Mouse (Mus musculus) limb, embryonic 10.5 days (tissue): ENCODE data around the gene Cib4. TPM values are rescaled to one million over a fixed set of nuclear protein-coding genes. Genes with fewer than 3 reads are reported as not detected.
A peak's percentile ranks its signal among the peaks of the same experiment; 100 is the strongest.

Source experiments
- DNase-seq: peaks from one replicate; pipeline ENCODE4 v3.0.0-alpha.2; 2017; ENCODE audit warnings: low spot score
- H3K27ac ChIP-seq: fragments of 300-500 bp; sonication (generic); 2 replicates; pipeline ENCODE4 v1.5.1; 2016; ENCODE audit warnings: mild to moderate bottlenecking
- H3K27me3 ChIP-seq: fragments of 300-500 bp; sonication (generic); 2 replicates; pipeline ENCODE4 v1.6.1; 2016; ENCODE audit warnings: low read depth, mild to moderate bottlenecking; ENCODE audit not compliant: poor library complexity, severe bottlenecking
- H3K36me3 ChIP-seq: fragments of 300-500 bp; sonication (generic); 2 replicates; pipeline ENCODE4 v1.6.1; 2016; ENCODE audit warnings: mild to moderate bottlenecking, moderate library complexity
- H3K4me1 ChIP-seq: fragments of 300-500 bp; sonication (generic); 2 replicates; pipeline ENCODE4 v1.6.1; 2016
- H3K4me3 ChIP-seq: fragments of 300-500 bp; sonication (generic); 2 replicates; pipeline ENCODE4 v1.5.1; 2016; ENCODE audit warnings: mild to moderate bottlenecking, moderate library complexity
- H3K9me3 ChIP-seq: fragments of 300-500 bp; sonication (generic); replicated peaks from 2 replicates; pipeline ENCODE4 v1.6.1; 2016; ENCODE audit warnings: mild to moderate bottlenecking
- WGBS: fragments of 180-500 bp; shearing (Covaris S2); methylation state at CpG from one replicate; pipeline ENCODE4 v1.1.7; 2016; 5-methylcytosine and 5-hydroxymethylcytosine counted together
- polyA plus RNA-seq: library from polyadenylated mRNA; unstranded; fragments of >200 nt; fragmentation: Nextera tagmentation; extraction: Ambion mirVana; gene quantifications from 2 replicates; pipeline ENCODE4 v1.2.1, GENCODE M21; 2016

The Cib4 gene
- polyA plus RNA-seq, 1 experiment from 2014 or later, result not detected

DNA sequence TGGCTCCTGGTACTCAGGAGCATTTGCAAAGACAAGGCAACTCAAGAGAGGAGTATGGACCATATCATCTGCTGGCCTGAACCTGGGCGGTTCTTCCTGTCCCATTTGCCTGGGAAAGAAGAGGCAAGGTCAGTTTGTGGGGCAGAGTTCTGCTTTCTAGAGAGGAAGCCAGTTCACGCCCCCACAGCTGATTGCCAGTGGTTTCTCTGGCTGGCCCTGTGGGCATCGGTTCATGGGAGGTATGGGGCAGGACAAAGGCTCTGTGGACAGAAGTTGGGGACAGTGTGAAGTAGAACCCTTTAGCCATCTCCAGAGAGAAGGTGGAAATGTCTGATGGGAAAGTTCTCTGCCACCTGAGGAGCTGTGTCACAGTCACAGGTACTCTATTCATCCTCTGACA lies 22.5 kb downstream of the Cib4 start:
- Histone ChIP-seq H3K27me3 (peaks cover 18% of the 10 kb centered on the region; the same call in 1 of the 2 replicates), H3K4me1 (peaks cover 27% of the 10 kb centered on the region), H3K36me3 (no peaks in the 10 kb centered on the region), H3K4me3 (no peak overlapping the region), H3K27ac (no peak overlapping the region), H3K9me3 (no peaks in the 10 kb centered on the region)
- 88% methylated on average over 3 of the region's 3 CpGs for WGBS
- DNase-seq, result no peak

DNA sequence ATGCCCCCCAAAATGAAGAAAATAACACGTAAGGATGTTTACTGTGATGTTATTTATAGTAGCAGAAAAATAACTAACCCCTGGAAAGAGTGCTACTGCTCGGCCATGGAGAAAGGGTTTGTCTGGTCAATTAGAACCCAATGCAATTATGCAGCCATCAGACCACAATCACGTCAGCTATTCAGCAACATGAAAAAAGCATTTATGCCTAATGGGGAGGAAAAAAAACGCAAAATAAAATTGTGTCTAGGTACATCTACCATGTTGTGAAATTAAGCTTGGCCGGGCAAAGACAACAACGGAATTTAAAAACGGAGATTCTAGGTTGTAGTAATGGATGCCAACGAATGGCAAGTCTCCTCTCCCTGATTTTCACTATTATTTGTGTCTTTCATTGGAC lies 23.2 kb downstream of the Cib4 start:
- Histone ChIP-seq H3K27ac (no peak overlapping the region), H3K9me3 (no peaks in the 10 kb centered on the region), H3K4me1 (peaks cover 30% of the 10 kb centered on the region), H3K36me3 (no peaks in the 10 kb centered on the region), H3K4me3 (no peak overlapping the region), H3K27me3 (peaks cover 11% of the 10 kb centered on the region; the same call in 1 of the 2 replicates)
- DNase-seq, result no peak
- 87% methylated on average over 8 of the region's 8 CpGs for WGBS

DNA sequence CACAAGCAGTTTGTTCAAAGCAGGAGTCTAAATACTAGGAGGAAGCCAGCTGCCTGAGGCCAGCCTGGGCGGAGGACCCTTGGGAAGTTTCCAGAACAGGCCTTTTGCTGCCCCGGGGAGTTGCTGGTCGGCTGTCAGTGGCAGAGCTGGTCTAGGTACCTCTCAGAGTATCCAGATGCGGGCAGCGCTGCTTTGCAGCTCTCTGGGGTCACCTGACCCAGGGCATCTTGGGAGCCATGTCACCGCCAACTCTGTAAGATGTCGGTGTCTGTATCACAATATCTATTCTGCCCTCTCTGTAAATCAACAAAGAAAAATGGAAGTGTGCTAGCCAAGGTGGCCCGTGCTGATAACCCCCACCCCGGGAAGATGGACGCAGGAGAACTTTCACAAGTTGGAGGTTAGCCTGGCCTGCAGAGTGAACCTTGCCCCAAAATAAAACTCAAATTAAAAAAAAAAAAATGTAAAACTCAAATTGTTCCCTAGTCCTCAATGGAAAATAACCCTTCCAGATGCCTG lies 25.4 kb downstream of the Cib4 start:
- Histone ChIP-seq H3K27ac (no peak overlapping the region), H3K27me3 (peaks cover 7% of the 10 kb centered on the region; the same call in 1 of the 2 replicates), H3K36me3 (no peaks in the 10 kb centered on the region), H3K4me1 (peaks cover 17% of the 10 kb centered on the region), H3K9me3 (no peaks in the 10 kb centered on the region), H3K4me3 (no peak overlapping the region)
- DNase-seq, result no peak
- WGBS, result 85% methylated on average over 10 of the region's 10 CpGs

DNA sequence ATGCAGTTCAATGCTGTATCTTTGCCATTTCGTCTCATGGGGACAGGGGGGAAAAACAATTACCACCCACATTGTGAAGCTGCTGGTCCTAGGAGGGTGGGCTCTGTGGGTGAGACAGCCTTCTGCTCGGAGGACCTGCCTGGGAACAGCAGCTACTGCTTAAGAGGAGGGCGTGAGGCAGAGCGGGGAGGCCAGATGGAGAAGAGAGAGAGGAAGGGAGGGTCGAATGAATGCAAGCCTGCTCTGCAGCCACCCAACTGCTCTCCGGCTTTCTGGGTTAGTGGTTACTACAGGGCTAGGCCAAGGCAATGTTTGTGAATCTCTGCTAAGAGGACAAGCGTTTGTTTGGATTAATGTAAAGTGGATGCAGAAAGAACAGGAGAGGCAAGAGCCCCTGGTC lies 26.1 kb downstream of the Cib4 start:
- no peaks in the 10 kb centered on the region for H3K36me3 ChIP-seq
- 0 out of 2 replicates have a peak, but pooled peaks cover 4% of the 10 kb centered on the region for H3K27me3 ChIP-seq
- no peak overlapping the region for H3K27ac ChIP-seq
- 29% methylated on average over 7 of the region's 7 CpGs for WGBS
- H3K4me1 ChIP-seq, result peaks cover 17% of the 10 kb centered on the region
- no peaks in the 10 kb centered on the region for H3K9me3 ChIP-seq
- no peak overlapping the region for H3K4me3 ChIP-seq
- no peak for DNase-seq

DNA sequence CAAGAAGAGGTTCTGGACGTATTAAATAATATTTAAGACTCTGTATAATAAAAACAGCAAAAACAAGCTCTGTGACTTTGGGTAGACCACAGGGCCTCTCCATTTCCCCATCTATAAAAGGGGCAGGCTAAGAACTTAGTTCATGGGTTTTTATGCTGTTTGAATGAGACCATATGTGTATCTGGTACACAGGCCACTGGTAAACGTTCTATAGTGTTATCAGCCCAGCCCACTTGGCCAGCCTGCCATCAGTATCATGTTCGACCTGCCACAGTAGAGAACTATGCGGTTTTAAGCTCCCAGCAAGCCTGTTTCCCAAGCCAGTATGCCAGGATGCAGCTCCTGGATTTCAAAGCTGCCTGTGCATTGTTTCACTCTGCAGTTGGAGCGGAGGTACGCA lies 27.1 kb downstream of the Cib4 start:
- H3K9me3 ChIP-seq, result no peaks in the 10 kb centered on the region
- WGBS, result 76% methylated on average over 6 of the region's 6 CpGs
- H3K27ac ChIP-seq, result no peak overlapping the region
- DNase-seq, result no peak
- 0 out of 2 replicates have a peak, but pooled peaks cover 4% of the 10 kb centered on the region for H3K27me3 ChIP-seq
- peaks cover 17% of the 10 kb centered on the region for H3K4me1 ChIP-seq
- no peaks in the 10 kb centered on the region for H3K36me3 ChIP-seq
- no peak overlapping the region for H3K4me3 ChIP-seq

DNA sequence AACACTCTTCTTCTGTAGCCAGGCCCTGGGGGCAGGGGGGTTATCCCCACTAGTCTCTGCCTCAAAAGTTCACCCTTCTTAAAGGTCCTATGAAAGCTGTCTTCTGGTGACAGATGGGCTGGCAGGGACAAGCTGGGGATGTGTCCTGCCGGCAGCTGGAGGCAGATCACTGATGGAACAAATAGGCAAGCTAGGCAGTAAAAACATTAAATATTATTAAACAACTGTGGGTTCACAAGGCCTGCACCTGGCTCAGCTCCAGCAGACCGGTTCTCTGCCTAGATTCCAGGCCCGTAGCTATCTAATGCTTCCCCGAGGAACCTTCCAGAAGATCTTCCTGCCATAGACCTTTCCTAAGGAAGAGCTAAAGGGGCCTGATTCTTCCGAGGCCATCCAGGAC lies 27.5 kb downstream of the Cib4 start:
- Histone ChIP-seq H3K4me1 (peaks cover 17% of the 10 kb centered on the region), H3K4me3 (no peak overlapping the region), H3K27ac (no peak overlapping the region), H3K36me3 (no peaks in the 10 kb centered on the region), H3K27me3 (0 out of 2 replicates have a peak, but pooled peaks cover 4% of the 10 kb centered on the region), H3K9me3 (no peaks in the 10 kb centered on the region)
- 74% methylated on average over 5 of the region's 5 CpGs for WGBS
- DNase-seq, result no peak

DNA sequence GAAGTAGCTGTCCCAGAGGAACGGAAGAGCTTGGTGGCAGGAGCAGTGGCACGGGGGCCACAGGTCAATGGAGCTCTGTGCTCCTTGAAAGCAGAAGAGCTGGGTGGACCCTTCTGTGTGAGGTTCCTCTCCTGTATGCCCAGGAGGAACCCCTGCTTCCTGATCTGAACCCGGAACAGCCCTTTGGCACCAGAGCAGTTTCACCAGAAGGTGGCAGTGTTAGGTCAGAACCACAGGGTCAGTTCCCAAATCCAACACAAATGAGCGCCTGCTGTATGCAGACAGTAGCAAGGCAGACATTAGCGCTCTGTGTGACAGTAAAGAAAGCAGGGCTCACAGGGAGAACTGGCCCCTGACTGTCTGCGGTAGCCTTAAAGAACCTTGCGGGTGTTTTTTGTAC lies 29.3 kb downstream of the Cib4 start:
- H3K36me3 ChIP-seq, result no peaks in the 10 kb centered on the region
- no peaks in the 10 kb centered on the region for H3K9me3 ChIP-seq
- peaks cover 17% of the 10 kb centered on the region for H3K4me1 ChIP-seq
- DNase-seq, result no peak
- 60% methylated on average over 7 of the region's 7 CpGs for WGBS
- no peak overlapping the region for H3K27ac ChIP-seq
- H3K4me3 ChIP-seq, result no peak overlapping the region
- H3K27me3 ChIP-seq, result 0 out of 2 replicates have a peak, but pooled peaks cover 4% of the 10 kb centered on the region

DNA sequence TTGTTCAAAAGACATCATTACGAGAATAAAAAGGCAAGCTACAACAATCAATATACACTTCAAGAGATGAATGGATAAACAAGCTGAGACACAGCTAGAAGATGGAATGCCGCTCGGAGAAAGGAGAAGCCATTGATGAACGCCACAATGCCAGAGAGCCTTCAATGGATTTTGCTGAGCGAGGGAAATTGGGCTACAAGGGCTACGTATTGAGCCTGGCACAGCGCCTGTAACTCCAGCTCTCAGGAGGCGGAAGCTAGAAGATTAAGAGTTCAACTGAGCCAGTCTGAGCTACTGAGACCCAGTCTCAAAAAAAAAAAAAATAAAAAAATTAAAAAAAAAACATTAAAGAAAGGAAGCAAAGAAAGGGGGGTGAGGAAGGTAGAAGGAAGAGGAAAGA lies 32.5 kb downstream of the Cib4 start:
- Histone ChIP-seq H3K36me3 (no peaks in the 10 kb centered on the region), H3K4me3 (no peak overlapping the region), H3K4me1 (peaks cover 10% of the 10 kb centered on the region), H3K27ac (no peak overlapping the region), H3K27me3 (no peaks in the 10 kb centered on the region), H3K9me3 (no peaks in the 10 kb centered on the region)
- DNase-seq, result no peak
- 93% methylated on average over 8 of the region's 8 CpGs for WGBS

DNA sequence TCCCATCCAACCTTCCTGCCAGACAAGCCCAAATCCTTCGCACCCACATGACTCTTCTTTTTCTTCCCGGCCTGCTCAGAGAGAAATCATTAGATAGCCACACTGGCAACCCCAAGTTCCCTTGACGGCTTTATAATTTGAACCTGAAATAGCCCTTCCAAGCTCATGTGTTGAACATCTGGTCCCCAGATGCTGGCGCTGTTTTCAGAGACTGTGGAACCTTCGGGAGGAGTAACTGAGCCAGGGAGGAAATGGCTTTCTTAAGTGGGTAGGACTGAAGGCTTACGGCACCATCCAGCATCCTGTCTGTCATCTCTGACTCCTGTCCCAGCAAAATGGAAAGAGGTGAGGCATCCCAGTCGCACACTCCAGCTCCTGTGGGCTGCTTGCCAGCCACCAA lies 48.3 kb downstream of the Cib4 start:
- Histone ChIP-seq H3K4me1 (peaks cover 40% of the 10 kb centered on the region), H3K36me3 (no peaks in the 10 kb centered on the region), H3K4me3 (0 out of 2 replicates have a peak overlapping the region, but pooled peaks have one; percentile 5), H3K9me3 (no peaks in the 10 kb centered on the region), H3K27me3 (no peaks in the 10 kb centered on the region), H3K27ac (peak overlapping the region; percentile 80)
- DNase-seq, result peak; percentile 88
- WGBS, result 22% methylated on average over 7 of the region's 7 CpGs

DNA sequence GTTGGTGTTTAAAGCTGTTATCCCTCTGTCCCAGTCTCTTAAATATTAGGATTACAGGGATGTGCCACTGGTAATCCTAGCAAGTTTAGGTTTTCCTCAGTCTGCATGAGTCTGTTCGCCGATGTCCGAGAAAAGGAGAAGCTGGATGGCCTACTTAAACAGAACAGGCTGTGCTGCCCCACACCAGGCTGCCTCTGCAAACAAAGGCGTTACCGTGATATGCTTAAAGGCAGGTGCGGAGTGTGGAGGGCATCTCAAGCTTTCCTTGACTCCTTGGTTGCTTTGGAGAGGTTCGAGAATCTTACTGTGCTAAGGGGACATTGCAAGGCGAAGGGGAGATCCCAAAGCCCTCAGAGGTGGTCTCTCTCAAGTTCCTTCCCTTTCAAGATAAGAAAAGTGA lies 48.8 kb downstream of the Cib4 start:
- DNase-seq, result peak; percentile 59
- 63% methylated on average over 8 of the region's 8 CpGs for WGBS

DNA sequence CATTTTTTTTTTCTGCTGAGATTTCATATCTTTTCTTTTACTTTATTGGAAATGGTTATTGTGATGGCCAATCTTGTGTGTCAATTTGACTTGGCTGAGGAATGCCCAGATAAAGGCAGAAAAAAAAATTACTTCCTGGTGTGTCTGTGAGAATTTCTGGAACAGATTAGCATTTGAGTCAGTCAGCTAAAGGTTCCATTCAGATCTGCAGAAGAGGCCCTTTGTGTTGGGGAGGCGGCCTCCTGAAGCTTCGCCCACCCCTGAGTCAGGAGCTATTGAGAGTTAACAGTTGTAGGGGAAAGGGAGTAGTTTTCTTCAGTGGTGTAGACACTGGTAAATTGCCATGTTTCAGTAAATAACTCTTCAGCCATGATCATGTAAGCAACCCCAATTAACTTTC lies 50.3 kb downstream of the Cib4 start:
- DNase-seq, result no peak
- no peak overlapping the region for H3K27ac ChIP-seq
- no peaks in the 10 kb centered on the region for H3K9me3 ChIP-seq
- H3K27me3 ChIP-seq, result no peaks in the 10 kb centered on the region
- WGBS, result 68% methylated on average over 2 of the region's 2 CpGs
- H3K4me3 ChIP-seq, result no peak overlapping the region
- peaks cover 36% of the 10 kb centered on the region for H3K4me1 ChIP-seq
- no peaks in the 10 kb centered on the region for H3K36me3 ChIP-seq

More for the DNA sequence above, 48.8 kb downstream of the Cib4 start:
- H3K27me3 ChIP-seq, result no peaks in the 10 kb centered on the region
- no peaks in the 10 kb centered on the region for H3K9me3 ChIP-seq
- peak overlapping the region; percentile 80 for H3K27ac ChIP-seq
- H3K4me3 ChIP-seq, result no peak overlapping the region
- H3K4me1 ChIP-seq, result peaks cover 36% of the 10 kb centered on the region
- H3K36me3 ChIP-seq, result no peaks in the 10 kb centered on the region

DNA sequence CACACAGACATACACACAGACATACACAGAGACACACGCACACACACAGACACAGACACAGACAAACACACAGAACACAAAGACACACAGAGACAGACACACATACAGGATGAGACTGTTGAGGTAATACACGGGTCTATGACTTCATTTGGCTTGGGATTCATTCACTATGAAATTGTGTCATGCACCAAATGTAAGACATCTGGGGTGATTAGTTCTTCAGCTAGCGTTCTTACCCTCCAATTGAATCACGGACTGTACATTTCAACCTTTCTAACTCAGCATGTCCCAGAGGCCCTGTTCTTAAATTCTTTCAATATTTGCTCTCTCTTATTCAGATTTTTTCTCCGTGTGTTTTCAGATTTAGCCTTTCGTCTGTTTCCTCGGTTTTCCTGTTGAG lies 51.0 kb downstream of the Cib4 start:
- Histone ChIP-seq H3K9me3 (no peaks in the 10 kb centered on the region), H3K4me1 (peaks cover 36% of the 10 kb centered on the region), H3K27ac (no peak overlapping the region), H3K4me3 (no peak overlapping the region), H3K36me3 (no peaks in the 10 kb centered on the region), H3K27me3 (no peaks in the 10 kb centered on the region)
- WGBS, result 91% methylated on average over 7 of the region's 7 CpGs
- no peak for DNase-seq

DNA sequence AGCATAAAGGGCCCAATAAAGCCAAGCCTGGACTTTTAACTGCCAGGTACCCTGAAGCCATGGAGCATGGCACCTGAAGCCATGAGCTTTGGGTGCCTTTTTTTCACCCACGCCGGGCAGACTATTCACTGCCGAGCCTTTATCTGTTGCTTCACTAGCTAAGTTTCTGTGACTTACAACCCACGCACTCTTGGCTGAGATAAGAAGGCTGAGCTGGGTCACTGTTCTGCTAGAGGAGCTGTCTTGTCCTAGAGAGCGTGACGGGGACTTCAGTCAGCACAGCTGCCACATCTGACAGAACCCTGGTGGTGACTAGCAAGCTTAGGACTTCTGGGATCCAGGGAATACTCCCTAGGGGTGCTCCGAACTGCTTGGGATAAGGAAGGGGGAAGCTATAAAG lies 51.9 kb downstream of the Cib4 start:
- Histone ChIP-seq H3K27ac (0 out of 2 replicates have a peak overlapping the region, but pooled peaks have one; percentile 12), H3K4me3 (no peak overlapping the region), H3K9me3 (no peaks in the 10 kb centered on the region), H3K4me1 (peaks cover 33% of the 10 kb centered on the region), H3K27me3 (no peaks in the 10 kb centered on the region), H3K36me3 (no peaks in the 10 kb centered on the region)
- WGBS, result 84% methylated on average over 7 of the region's 7 CpGs
- no peak for DNase-seq

DNA sequence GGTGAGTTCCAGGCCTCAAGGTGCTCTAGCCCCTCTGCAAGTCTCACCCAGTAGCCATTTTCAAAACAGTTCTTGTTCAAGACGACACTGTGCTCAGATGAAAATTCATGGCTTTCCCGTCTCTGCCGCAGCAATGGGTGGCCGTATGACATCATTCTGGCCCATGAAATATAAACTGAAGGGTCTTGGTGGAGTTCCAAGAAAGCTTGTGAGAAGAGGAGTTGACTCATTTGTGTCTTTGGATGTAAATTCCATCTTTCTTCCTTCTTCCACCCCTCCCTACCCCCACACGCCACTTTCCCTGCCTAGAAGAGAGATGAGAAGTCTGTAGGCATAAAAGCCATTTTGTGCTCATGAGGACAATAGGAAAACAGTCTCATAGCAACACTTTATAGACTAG lies 54.8 kb downstream of the Cib4 start:
- H3K9me3 ChIP-seq, result no peaks in the 10 kb centered on the region
- H3K4me3 ChIP-seq, result no peak overlapping the region
- no peaks in the 10 kb centered on the region for H3K36me3 ChIP-seq
- no peak overlapping the region for H3K27ac ChIP-seq
- 93% methylated on average over 5 of the region's 5 CpGs for WGBS
- DNase-seq, result no peak
- H3K27me3 ChIP-seq, result no peaks in the 10 kb centered on the region
- peaks cover 4% of the 10 kb centered on the region; the same call in 1 of the 2 replicates for H3K4me1 ChIP-seq
